Mouse (Mus musculus): ENCODE data around the gene Tril. TPM values are rescaled to one million over a fixed set of nuclear protein-coding genes. Genes with fewer than 3 reads are reported as not detected.

The Tril gene
- polyA plus RNA-seq, 1 experiment from 2014 or later, result 16.9 TPM

DNA sequence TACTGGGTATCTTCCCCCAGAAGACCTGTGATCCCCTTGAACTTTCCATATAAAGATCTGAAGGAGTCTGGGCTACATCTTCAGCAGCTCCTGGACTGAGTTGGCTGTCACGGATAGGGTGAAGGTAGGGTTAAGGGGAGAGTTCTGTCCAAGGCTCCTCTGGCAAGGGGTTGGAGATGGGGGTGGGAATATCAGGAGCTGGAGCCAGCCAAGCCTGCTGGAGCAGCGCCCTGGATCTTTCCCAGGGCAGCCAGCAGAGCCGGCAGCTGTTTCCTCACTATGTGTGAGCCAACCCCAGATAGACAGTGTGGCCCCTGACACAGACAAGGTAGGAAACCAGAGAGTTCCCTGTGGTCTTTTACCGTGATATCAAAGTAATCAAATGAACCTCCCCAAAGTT, 4.6 kb upstream of the Tril start:
- no peaks in the 10 kb centered on the region for H3K9me3 ChIP-seq (replicated peaks; ENCODE audit: control insufficient read depth, low read length, poor library complexity, severe bottlenecking)
- H3K27me3 ChIP-seq (ENCODE audit: control insufficient read depth, insufficient read depth, low read depth, low read length), result peaks cover 15% of the 10 kb centered on the region
- no peak overlapping the region for H3K9ac ChIP-seq (ENCODE audit: low read depth, low read length)
- 64% methylated on average over 4 of the region's 4 CpGs for WGBS
- no peaks in the 10 kb centered on the region for H3K36me3 ChIP-seq (ENCODE audit: control insufficient read depth, insufficient read depth, low read length)
- H3K27ac ChIP-seq (ENCODE audit: low read length), result no peak overlapping the region
- ATAC-seq, result no peak
- H3K4me3 ChIP-seq (ENCODE audit: low read depth, low read length), result no peak overlapping the region
- H3K4me1 ChIP-seq (ENCODE audit: control insufficient read depth, insufficient read depth, low read length), result peaks cover 9% of the 10 kb centered on the region; the same call in 1 of the 2 replicates
- no peak overlapping the region for H3K4me2 ChIP-seq (ENCODE audit: low read length)

DNA sequence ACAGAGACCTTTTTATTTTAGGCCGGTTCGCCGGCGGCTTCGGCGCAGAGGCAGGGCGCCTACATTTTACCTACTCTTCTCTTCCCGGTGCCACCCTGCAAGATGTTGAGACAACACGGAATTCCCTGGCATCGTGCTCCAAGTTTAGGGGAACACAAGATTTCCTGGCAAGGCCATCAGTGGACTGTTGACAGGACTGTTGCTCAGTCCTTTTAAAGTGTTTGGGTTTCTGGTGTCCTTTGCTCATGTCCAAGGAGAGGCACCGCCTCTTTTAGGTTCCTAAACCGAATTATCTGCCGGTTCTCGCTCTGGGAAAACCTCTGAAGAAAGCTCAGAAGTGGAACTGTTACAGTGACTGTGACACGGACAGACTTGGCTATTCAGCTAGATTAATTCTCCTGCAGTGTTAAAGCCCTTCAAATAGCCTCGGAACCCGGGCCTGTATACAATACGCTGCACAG, 441 bp upstream of the Tril start:
- H3K4me1 ChIP-seq (ENCODE audit: control insufficient read depth, insufficient read depth, low read length), result peaks cover 28% of the 10 kb centered on the region
- no peaks in the 10 kb centered on the region for H3K9me3 ChIP-seq (replicated peaks; ENCODE audit: control insufficient read depth, low read length, poor library complexity, severe bottlenecking)
- peak overlapping the region; percentile 45 for H3K4me3 ChIP-seq (ENCODE audit: low read depth, low read length)
- no peaks in the 10 kb centered on the region for H3K36me3 ChIP-seq (ENCODE audit: control insufficient read depth, insufficient read depth, low read length)
- peak overlapping the region; percentile 60 for H3K9ac ChIP-seq (ENCODE audit: low read depth, low read length)
- 1% methylated on average over 17 of the region's 18 CpGs for WGBS
- no peak for ATAC-seq
- H3K4me2 ChIP-seq (ENCODE audit: low read length), result peak overlapping the region; percentile 83
- peaks cover 22% of the 10 kb centered on the region for H3K27me3 ChIP-seq (ENCODE audit: control insufficient read depth, insufficient read depth, low read depth, low read length)
- H3K27ac ChIP-seq (ENCODE audit: low read length), result peak overlapping the region; percentile 71

DNA sequence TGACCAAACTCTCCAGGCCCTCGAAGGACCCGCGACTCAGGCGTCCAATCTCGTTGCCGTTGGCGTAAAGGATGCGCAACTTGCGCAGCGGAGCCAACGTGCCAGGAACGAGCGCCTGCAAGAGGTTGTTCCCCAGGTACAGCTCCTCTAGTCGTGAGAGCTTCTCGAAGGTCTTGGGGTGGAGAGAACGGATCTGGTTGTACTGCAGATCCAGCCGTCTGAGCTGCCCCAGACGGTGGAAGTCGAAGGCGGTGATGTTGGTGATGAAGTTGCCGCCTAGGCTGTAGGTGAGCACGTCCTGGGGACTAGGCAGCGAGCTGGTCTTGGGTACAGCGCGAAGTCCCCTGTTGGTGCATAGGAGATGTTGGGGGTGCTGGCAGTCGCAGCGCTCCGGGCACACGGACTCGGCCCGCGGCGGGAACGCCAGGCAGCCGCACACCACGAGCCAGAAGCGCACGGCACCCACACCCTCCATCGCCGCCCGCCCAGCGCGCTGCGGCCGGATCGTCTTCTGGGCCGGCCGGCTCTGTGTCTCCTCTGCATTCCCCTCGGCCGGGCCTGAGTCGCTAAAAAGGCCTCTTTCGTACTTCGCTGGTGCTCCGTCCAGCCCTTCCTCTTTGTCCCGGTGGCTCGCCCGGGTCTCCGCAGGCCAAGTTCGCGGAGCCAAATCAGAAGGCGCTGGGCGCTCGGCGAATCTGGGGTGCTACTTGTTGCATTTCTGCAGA, 707 bp downstream of the Tril start:
- H3K4me2 ChIP-seq (ENCODE audit: low read length), result peak overlapping the region; percentile 83
- peak overlapping the region; percentile 71 for H3K27ac ChIP-seq (ENCODE audit: low read length)
- H3K4me3 ChIP-seq (ENCODE audit: low read depth, low read length), result peak overlapping the region; percentile 45
- H3K27me3 ChIP-seq (ENCODE audit: control insufficient read depth, insufficient read depth, low read depth, low read length), result peaks cover 22% of the 10 kb centered on the region
- H3K9me3 ChIP-seq (replicated peaks; ENCODE audit: control insufficient read depth, low read length, poor library complexity, severe bottlenecking), result no peaks in the 10 kb centered on the region
- peaks cover 28% of the 10 kb centered on the region for H3K4me1 ChIP-seq (ENCODE audit: control insufficient read depth, insufficient read depth, low read length)
- ATAC-seq, result peak; percentile 22; the same call in 1 of the 2 replicates
- H3K36me3 ChIP-seq (ENCODE audit: control insufficient read depth, insufficient read depth, low read length), result no peaks in the 10 kb centered on the region
- under 1% methylated on average over 64 of the region's 64 CpGs for WGBS
- H3K9ac ChIP-seq (ENCODE audit: low read depth, low read length), result peak overlapping the region; percentile 60

DNA sequence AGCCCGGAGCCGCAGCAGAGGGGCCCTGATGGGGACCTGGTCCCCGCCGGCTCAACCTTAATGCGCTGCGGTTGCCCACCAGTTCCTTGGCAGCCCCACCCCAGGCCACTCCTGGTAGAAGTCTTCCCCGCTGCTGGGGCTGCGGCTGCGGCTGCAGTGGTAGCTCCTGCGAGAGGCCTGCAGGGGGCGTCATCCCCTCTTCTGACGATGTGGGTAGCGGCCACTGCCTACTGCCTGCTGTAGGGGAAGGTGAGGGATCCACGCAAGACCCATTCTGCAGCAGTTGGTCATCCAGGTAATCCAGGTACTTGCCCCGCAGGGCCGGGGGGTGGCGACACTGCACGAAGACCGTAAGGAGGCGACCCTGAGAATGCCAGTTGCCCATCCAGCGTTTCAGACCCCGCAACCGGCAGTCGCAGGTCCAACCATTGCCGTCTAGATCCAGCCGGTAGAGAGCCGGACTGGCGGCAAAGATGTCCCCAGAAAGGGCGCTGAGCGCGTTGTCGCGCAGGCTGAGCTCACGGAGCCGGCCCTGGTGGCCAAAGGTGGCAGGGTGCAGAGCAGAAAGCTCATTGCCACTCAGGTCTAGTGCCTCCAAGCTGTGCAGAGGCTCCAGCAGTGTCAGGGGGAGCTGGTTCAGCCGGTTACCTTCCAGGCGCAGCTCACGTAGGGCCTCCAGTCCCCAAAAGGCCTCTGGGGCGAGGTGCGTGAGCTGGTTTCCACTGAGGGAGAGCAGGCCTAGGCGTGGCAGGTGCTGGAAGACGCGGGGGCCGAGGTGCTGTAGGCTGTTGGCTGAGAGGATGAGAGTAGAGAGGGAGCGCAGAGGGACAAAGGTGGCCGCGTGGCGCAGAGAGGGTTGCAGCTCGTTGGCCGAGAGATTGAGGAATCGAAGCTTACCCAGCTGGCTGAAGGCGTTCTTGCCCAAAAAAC, 1.6 kb downstream of the Tril start:
- Histone ChIP-seq H3K9ac (ENCODE audit: low read depth, low read length) (peak overlapping the region; percentile 60), H3K4me1 (ENCODE audit: control insufficient read depth, insufficient read depth, low read length) (peaks cover 28% of the 10 kb centered on the region), H3K9me3 (replicated peaks; ENCODE audit: control insufficient read depth, low read length, poor library complexity, severe bottlenecking) (no peaks in the 10 kb centered on the region), H3K4me2 (ENCODE audit: low read length) (peak overlapping the region; percentile 83), H3K27ac (ENCODE audit: low read length) (0 out of 2 replicates have a peak overlapping the region, but pooled peaks have one; percentile 71), H3K27me3 (ENCODE audit: control insufficient read depth, insufficient read depth, low read depth, low read length) (peaks cover 22% of the 10 kb centered on the region), H3K36me3 (ENCODE audit: control insufficient read depth, insufficient read depth, low read length) (no peaks in the 10 kb centered on the region), H3K4me3 (ENCODE audit: low read depth, low read length) (peak overlapping the region; percentile 45)
- 5% methylated on average over 52 of the region's 52 CpGs for whole genome bisulfite sequencing
- peak; percentile 42 for ATAC-seq

DNA sequence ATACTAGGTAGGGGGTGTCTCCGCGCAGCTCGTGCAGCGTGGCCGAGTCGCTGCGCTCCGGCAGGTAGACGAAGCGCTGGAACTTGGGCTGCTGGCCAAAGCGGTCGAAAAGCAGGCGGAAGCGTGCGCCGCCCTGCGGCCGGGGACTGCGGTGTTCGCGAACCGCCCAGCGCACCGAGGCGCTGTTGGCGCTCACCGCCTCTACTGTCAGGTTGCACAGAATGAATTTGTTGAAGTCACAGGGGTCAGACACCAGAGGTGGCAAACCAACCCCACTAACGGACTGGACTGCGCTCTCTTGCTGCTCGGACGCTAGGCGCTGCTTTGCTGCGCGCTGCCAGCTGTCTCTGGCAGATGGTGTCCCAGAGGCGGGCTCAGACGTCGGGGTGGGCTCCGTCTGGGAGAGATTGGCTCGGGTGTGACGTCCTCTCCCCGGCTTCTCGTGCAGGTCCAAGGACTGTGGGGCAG, 2.3 kb downstream of the Tril start:
- H3K36me3 ChIP-seq (ENCODE audit: control insufficient read depth, insufficient read depth, low read length), result no peaks in the 10 kb centered on the region
- peak overlapping the region; percentile 60 for H3K9ac ChIP-seq (ENCODE audit: low read depth, low read length)
- peaks cover 22% of the 10 kb centered on the region for H3K27me3 ChIP-seq (ENCODE audit: control insufficient read depth, insufficient read depth, low read depth, low read length)
- H3K4me3 ChIP-seq (ENCODE audit: low read depth, low read length), result peak overlapping the region; percentile 45
- H3K27ac ChIP-seq (ENCODE audit: low read length), result no peak overlapping the region
- H3K4me2 ChIP-seq (ENCODE audit: low read length), result peak overlapping the region; percentile 83
- ATAC-seq, result peak; percentile 47
- WGBS, result under 1% methylated on average over 42 of the region's 42 CpGs
- H3K9me3 ChIP-seq (replicated peaks; ENCODE audit: control insufficient read depth, low read length, poor library complexity, severe bottlenecking), result no peaks in the 10 kb centered on the region
- H3K4me1 ChIP-seq (ENCODE audit: control insufficient read depth, insufficient read depth, low read length), result peaks cover 28% of the 10 kb centered on the region

DNA sequence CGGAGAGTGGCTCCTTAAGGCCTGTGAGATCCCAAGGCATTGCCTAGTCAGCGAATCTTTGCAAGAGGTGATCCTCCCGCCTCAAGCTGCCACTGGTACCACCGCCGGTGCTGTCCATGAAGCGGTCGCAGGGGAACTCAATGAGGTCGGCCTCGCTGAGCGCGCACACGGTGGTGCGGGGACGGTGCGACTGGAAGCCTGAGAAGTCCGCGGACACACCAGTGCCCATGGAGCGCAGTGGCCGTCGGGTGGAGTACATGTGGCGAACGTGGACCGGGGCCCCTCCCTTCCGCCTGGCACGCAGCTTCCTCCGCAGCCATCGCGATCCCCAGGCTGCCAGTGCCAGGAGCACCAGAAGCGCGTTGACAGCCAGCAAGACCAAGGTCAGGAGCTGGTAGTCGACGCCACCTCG, 2.9 kb downstream of the Tril start:
- H3K9ac ChIP-seq (ENCODE audit: low read depth, low read length), result peak overlapping the region; percentile 60; the same call in 1 of the 2 replicates
- no peaks in the 10 kb centered on the region for H3K36me3 ChIP-seq (ENCODE audit: control insufficient read depth, insufficient read depth, low read length)
- no peak for ATAC-seq
- peaks cover 28% of the 10 kb centered on the region for H3K4me1 ChIP-seq (ENCODE audit: control insufficient read depth, insufficient read depth, low read length)
- peak overlapping the region; percentile 45 for H3K4me3 ChIP-seq (ENCODE audit: low read depth, low read length)
- peaks cover 22% of the 10 kb centered on the region for H3K27me3 ChIP-seq (ENCODE audit: control insufficient read depth, insufficient read depth, low read depth, low read length)
- peak overlapping the region; percentile 83 for H3K4me2 ChIP-seq (ENCODE audit: low read length)
- no peaks in the 10 kb centered on the region for H3K9me3 ChIP-seq (replicated peaks; ENCODE audit: control insufficient read depth, low read length, poor library complexity, severe bottlenecking)
- no peak overlapping the region for H3K27ac ChIP-seq (ENCODE audit: low read length)
- WGBS, result 17% methylated on average over 33 of the region's 33 CpGs

DNA sequence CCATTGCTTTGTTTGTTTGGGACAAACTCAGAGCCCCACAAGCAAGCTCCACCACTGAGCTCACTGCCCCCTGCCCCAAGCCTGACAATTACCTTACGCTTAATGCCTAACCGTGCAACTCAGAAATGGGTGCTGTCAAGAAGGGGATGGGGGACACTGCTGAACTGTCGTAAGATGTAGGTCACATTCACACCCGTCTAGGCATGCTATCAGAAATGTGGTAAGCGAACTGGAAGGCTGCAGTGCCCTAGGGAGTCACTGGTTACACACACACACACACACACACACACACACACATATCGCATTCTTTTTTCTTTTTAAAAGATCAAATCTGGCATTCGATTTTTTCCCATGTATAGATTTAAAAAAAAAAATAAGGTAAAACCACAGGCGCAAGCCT, 4.0 kb downstream of the Tril start:
- ATAC-seq, result no peak
- Histone ChIP-seq H3K9me3 (replicated peaks; ENCODE audit: control insufficient read depth, low read length, poor library complexity, severe bottlenecking) (no peaks in the 10 kb centered on the region), H3K4me3 (ENCODE audit: low read depth, low read length) (no peak overlapping the region), H3K36me3 (ENCODE audit: control insufficient read depth, insufficient read depth, low read length) (no peaks in the 10 kb centered on the region), H3K27me3 (ENCODE audit: control insufficient read depth, insufficient read depth, low read depth, low read length) (peaks cover 14% of the 10 kb centered on the region), H3K4me2 (ENCODE audit: low read length) (peak overlapping the region; percentile 83; the same call in 1 of the 2 replicates), H3K27ac (ENCODE audit: low read length) (no peak overlapping the region), H3K9ac (ENCODE audit: low read depth, low read length) (no peak overlapping the region), H3K4me1 (ENCODE audit: control insufficient read depth, insufficient read depth, low read length) (peaks cover 28% of the 10 kb centered on the region)
- WGBS, result 85% methylated on average over 8 of the region's 8 CpGs

DNA sequence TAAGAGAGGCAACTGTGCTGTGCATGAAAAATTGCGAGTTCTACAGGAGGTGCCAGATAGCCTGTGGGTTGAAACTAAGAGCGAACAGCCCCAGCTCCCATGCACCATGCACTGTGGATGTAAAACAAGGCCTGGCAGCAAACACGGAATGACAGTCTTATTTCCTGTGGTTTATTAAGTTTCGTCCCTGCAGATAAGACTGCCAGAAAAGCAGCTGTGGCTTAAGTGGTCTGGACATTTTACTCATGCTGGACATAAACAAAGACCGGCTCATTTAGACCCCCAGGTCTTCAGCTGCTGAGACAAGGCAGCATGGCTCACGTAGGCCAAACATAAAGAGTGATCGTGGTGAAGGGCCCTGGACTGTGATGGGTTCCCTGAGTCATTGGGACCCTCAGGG, 4.9 kb downstream of the Tril start:
- no peak overlapping the region for H3K4me2 ChIP-seq (ENCODE audit: low read length)
- no peak overlapping the region for H3K4me3 ChIP-seq (ENCODE audit: low read depth, low read length)
- H3K9ac ChIP-seq (ENCODE audit: low read depth, low read length), result no peak overlapping the region
- peaks cover 24% of the 10 kb centered on the region for H3K4me1 ChIP-seq (ENCODE audit: control insufficient read depth, insufficient read depth, low read length)
- WGBS, result 78% methylated on average over 7 of the region's 7 CpGs
- no peak for ATAC-seq
- peaks cover 10% of the 10 kb centered on the region for H3K27me3 ChIP-seq (ENCODE audit: control insufficient read depth, insufficient read depth, low read depth, low read length)
- no peaks in the 10 kb centered on the region for H3K36me3 ChIP-seq (ENCODE audit: control insufficient read depth, insufficient read depth, low read length)
- no peak overlapping the region for H3K27ac ChIP-seq (ENCODE audit: low read length)
- no peaks in the 10 kb centered on the region for H3K9me3 ChIP-seq (replicated peaks; ENCODE audit: control insufficient read depth, low read length, poor library complexity, severe bottlenecking)

Measured in midbrain, embryonic 16.5 days (tissue).